Mouse (Mus musculus): ENCODE data around the gene Rab7.

DNA sequence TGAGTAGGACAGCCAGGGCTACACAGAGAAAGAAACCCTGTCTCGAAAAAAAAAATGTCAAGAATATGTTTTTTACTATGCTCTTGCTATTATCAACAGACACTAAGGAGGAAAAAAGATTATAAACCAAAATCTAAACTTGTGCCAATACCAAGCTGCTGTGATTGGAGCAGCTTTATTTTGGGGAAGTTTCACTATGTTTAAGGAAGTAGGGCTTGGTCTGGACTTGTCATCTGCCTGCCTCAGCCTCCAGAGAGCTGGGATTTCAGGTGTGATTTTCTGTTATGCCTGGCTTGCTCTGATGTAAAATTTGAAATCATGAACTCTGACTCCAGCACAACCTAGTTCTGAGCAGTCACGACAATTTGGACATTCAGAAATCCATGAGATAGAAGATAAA lies 14.6 kb downstream of the Rab7 start:
- TF ChIP-seq POLR2A (IDR thresholded peaks at IDR 0.05; ENCODE audit: borderline replicate concordance, extremely low read depth, insufficient read depth, insufficient read length, poor library complexity, severe bottlenecking) (no peak), CTCF (IDR thresholded peaks at IDR 0.05; ENCODE audit: borderline replicate concordance, extremely low read depth, insufficient read depth, insufficient read length) (no peak)

Data from brain, embryonic 14.5 days (tissue).